Mouse (Mus musculus): ENCODE data around the gene 4933405L10Rik.

DNA sequence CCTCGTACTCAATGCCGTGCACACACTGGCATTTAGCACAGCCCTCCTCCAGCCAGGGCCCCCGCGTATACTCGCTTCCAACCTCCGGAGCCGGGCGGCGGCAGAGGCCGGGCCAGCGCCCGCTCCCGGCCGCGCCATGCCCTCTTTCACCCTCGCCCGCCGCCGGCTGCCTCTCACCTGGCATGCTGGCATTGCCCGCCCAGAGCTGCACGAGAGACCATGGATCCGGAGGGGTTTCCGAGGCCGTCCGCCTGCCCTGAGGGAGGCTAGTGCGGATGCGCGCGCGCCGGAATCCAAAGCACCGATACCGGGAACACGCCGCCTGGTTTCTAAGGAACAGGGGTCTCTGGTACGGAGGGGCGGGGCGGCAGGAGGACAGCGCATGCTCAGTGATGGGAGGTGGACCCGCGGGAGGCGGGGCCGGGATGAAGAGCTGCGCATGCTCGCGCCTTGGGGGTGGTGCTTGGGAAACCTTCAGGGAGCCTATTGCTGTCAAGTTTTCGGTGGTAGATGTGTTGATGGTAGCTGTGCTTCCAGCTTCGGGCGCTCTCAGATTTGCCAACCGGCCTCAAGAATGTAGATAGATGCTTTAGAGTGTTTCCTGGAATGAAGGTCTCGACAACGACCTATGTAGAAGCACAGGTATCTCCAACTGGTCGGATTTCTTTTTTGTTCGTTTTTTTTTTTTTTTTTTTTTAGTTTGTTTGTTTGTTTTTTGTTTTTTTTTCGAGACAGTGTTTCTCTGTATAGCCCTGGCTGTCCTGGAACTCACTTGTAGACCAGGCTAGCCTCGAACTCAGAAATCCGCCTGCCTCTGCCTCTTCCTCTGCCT is 51.0 kb downstream of the 4933405L10Rik start, which contains the start of gene Gfod2:
- TF ChIP-seq CTCF (conservative IDR thresholded peaks at IDR 0.05 in 1 of 2, IDR thresholded peaks at IDR 0.05 in 1 of 2; ENCODE audit: low read depth in 2 of 2, low read length in 2 of 2) (no peak), TBP (conservative IDR thresholded peaks at IDR 0.05; ENCODE audit: low read depth, low read length) (peak; percentile 57; the same call in 1 of the 2 replicates), EP300 (IDR thresholded peaks at IDR 0.05; ENCODE audit: low read length) (no peak), USF2 (conservative IDR thresholded peaks at IDR 0.05; ENCODE audit: low read depth, low read length) (no peak), SMC3 (IDR thresholded peaks at IDR 0.05; ENCODE audit: low read depth, low read length) (no peak), POLR2A (IDR thresholded peaks at IDR 0.05; ENCODE audit: low read depth, low read length) (peak; percentile 76), HCFC1 (IDR thresholded peaks at IDR 0.05; ENCODE audit: low read depth, low read length) (peak; percentile 20; the same call in 1 of the 2 replicates), MAX (IDR thresholded peaks at IDR 0.05; ENCODE audit: low read length) (peak; percentile 42; the same call in 1 of the 2 replicates)

All from CH12.LX (cell line).